Mouse (Mus musculus): ENCODE results near the gene Xxylt1. TPM values are rescaled to one million over a fixed set of nuclear protein-coding genes. Genes with fewer than 3 reads are reported as not detected.

The Xxylt1 gene
- polyA plus RNA-seq, 1 experiment from 2014 or later, result 1.6 TPM

- ATAC-seq (no peak), DNase-seq (no peak)
- Histone ChIP-seq H3K27ac (ENCODE audit: low read depth) (no peak overlapping the region), H3K4me1 (ENCODE audit: insufficient read depth) (peaks cover 13% of the 10 kb centered on the region), H3K36me3 (replicated peaks; ENCODE audit: insufficient read depth, low read length) (no peaks in the 10 kb centered on the region), H3K9me3 (ENCODE audit: low read length) (no peaks in the 10 kb centered on the region), H3K27me3 (ENCODE audit: insufficient read depth, low read length) (no peaks in the 10 kb centered on the region), H3K9ac (replicated peaks) (no peak overlapping the region), H3K4me3 (ENCODE audit: low read depth, low read length) (no peak overlapping the region), H3K4me2 (ENCODE audit: low read depth, low read length) (no peak overlapping the region)
- 61% methylated on average over 3 of the region's 3 CpGs for WGBS (ENCODE audit: insufficient replicate concordance)
- no peak for TF ChIP-seq CTCF (IDR thresholded peaks at IDR 0.05; ENCODE audit: low read depth)
- no peak for TF ChIP-seq EP300 (IDR thresholded peaks at IDR 0.05; ENCODE audit: low read depth)
Measured at GRCm38 (mm10) chr16:31074324-31074908, 6.8 kb downstream of the Xxylt1 start.

- Histone ChIP-seq H3K36me3 (replicated peaks; ENCODE audit: insufficient read depth, low read length) (no peaks in the 10 kb centered on the region), H3K9ac (replicated peaks) (no peak overlapping the region), H3K9me3 (ENCODE audit: low read length) (no peaks in the 10 kb centered on the region), H3K4me3 (ENCODE audit: low read depth, low read length) (no peak overlapping the region), H3K27ac (ENCODE audit: low read depth) (no peak overlapping the region), H3K4me2 (ENCODE audit: low read depth, low read length) (no peak overlapping the region), H3K4me1 (ENCODE audit: insufficient read depth) (peaks cover 22% of the 10 kb centered on the region), H3K27me3 (ENCODE audit: insufficient read depth, low read length) (no peaks in the 10 kb centered on the region)
- no peak for DNase-seq
- ATAC-seq, result no peak
- TF ChIP-seq CTCF (IDR thresholded peaks at IDR 0.05; ENCODE audit: low read depth), result no peak
- no peak for TF ChIP-seq EP300 (IDR thresholded peaks at IDR 0.05; ENCODE audit: low read depth)
- WGBS (ENCODE audit: insufficient replicate concordance), result 86% methylated on average over 6 of the region's 6 CpGs
Measured at GRCm38 (mm10) chr16:31071731-31072130, 9.5 kb downstream of the Xxylt1 start.

GRCm38 (mm10) chr16:31070358-31071133 is 10.7 kb downstream of the Xxylt1 start:
- Histone ChIP-seq H3K4me3 (ENCODE audit: low read depth, low read length) (no peak overlapping the region), H3K27me3 (ENCODE audit: insufficient read depth, low read length) (no peaks in the 10 kb centered on the region), H3K27ac (ENCODE audit: low read depth) (no peak overlapping the region), H3K36me3 (replicated peaks; ENCODE audit: insufficient read depth, low read length) (no peaks in the 10 kb centered on the region), H3K9ac (replicated peaks) (no peak overlapping the region), H3K4me2 (ENCODE audit: low read depth, low read length) (peak overlapping the region; percentile 53), H3K9me3 (ENCODE audit: low read length) (no peaks in the 10 kb centered on the region), H3K4me1 (ENCODE audit: insufficient read depth) (peaks cover 28% of the 10 kb centered on the region)
- WGBS (ENCODE audit: insufficient replicate concordance), result 14% methylated on average over 19 of the region's 21 CpGs
- DNase-seq, result peak; percentile 88
- ATAC-seq, result peak; percentile 72
- no peak for TF ChIP-seq EP300 (IDR thresholded peaks at IDR 0.05; ENCODE audit: low read depth)
- TF ChIP-seq CTCF (IDR thresholded peaks at IDR 0.05; ENCODE audit: low read depth), result peak; percentile 97

- 66% methylated on average over 14 of the region's 14 CpGs for WGBS (ENCODE audit: insufficient replicate concordance)
- Histone ChIP-seq H3K4me3 (ENCODE audit: low read depth, low read length) (no peak overlapping the region), H3K9me3 (ENCODE audit: low read length) (no peaks in the 10 kb centered on the region), H3K36me3 (replicated peaks; ENCODE audit: insufficient read depth, low read length) (no peaks in the 10 kb centered on the region), H3K4me1 (ENCODE audit: insufficient read depth) (peaks cover 33% of the 10 kb centered on the region), H3K4me2 (ENCODE audit: low read depth, low read length) (no peak overlapping the region), H3K27ac (ENCODE audit: low read depth) (no peak overlapping the region), H3K27me3 (ENCODE audit: insufficient read depth, low read length) (no peaks in the 10 kb centered on the region), H3K9ac (replicated peaks) (no peak overlapping the region)
- DNase-seq, result no peak
- TF ChIP-seq CTCF (IDR thresholded peaks at IDR 0.05; ENCODE audit: low read depth), result no peak
- TF ChIP-seq EP300 (IDR thresholded peaks at IDR 0.05; ENCODE audit: low read depth), result no peak
- ATAC-seq, result no peak
Measured at GRCm38 (mm10) chr16:31069211-31070166, 11.7 kb downstream of the Xxylt1 start.

GRCm38 (mm10) chr16:31068280-31068679 is 13.0 kb downstream of the Xxylt1 start:
- H3K4me1 ChIP-seq (ENCODE audit: insufficient read depth), result peaks cover 33% of the 10 kb centered on the region
- no peak overlapping the region for H3K27ac ChIP-seq (ENCODE audit: low read depth)
- no peaks in the 10 kb centered on the region for H3K9me3 ChIP-seq (ENCODE audit: low read length)
- no peak overlapping the region for H3K4me3 ChIP-seq (ENCODE audit: low read depth, low read length)
- no peak overlapping the region for H3K9ac ChIP-seq (replicated peaks)
- no peaks in the 10 kb centered on the region for H3K27me3 ChIP-seq (ENCODE audit: insufficient read depth, low read length)
- no peaks in the 10 kb centered on the region for H3K36me3 ChIP-seq (replicated peaks; ENCODE audit: insufficient read depth, low read length)
- no peak for DNase-seq
- no peak overlapping the region for H3K4me2 ChIP-seq (ENCODE audit: low read depth, low read length)
- 77% methylated on average over 7 of the region's 7 CpGs for WGBS (ENCODE audit: insufficient replicate concordance)
- no peak for ATAC-seq
- no peak for TF ChIP-seq CTCF (IDR thresholded peaks at IDR 0.05; ENCODE audit: low read depth)
- no peak for TF ChIP-seq EP300 (IDR thresholded peaks at IDR 0.05; ENCODE audit: low read depth)

Data from liver, postnatal 0 days (tissue).